Mouse (Mus musculus): ENCODE data around the gene Pprc1. TPM values are rescaled to one million over a fixed set of nuclear protein-coding genes. Genes with fewer than 3 reads are reported as not detected.

Pprc1 gene
- total and polyA plus RNA-seq, 2 experiments from 2014 or later: 10.6 to 11.3 TPM

GRCm38 (mm10) chr19:46110781-46111180, 66.1 kb downstream of the Pprc1 start:
- Histone ChIP-seq H3K4me2 (ENCODE audit: low read depth) (no peak overlapping the region), H3K36me3 (ENCODE audit: insufficient read depth) (no peaks in the 10 kb centered on the region), H3K27me3 (ENCODE audit: insufficient read depth, low read length) (no peaks in the 10 kb centered on the region), H3K9ac (no peak overlapping the region), H3K4me3 (ENCODE audit: low read depth, low read length) (no peak overlapping the region), H3K4me1 (ENCODE audit: insufficient read depth) (no peaks in the 10 kb centered on the region), H3K27ac (ENCODE audit: low read depth, low read length) (no peak overlapping the region), H3K9me3 (ENCODE audit: low read length) (no peaks in the 10 kb centered on the region)
- WGBS: 90% methylated on average over 5 of the region's 5 CpGs
- TF ChIP-seq CTCF (IDR thresholded peaks at IDR 0.05; ENCODE audit: low read depth): no peak
- ATAC-seq (no peak), DNase-seq (no peak)

- no peak overlapping the region for H3K27ac ChIP-seq (ENCODE audit: low read depth, low read length)
- ATAC-seq (no peak), DNase-seq (no peak)
- WGBS: 54% methylated on average over 4 of the region's 4 CpGs
- H3K4me3 ChIP-seq (ENCODE audit: low read depth, low read length): no peak overlapping the region
- no peak overlapping the region for H3K4me2 ChIP-seq (ENCODE audit: low read depth)
- H3K9me3 ChIP-seq (ENCODE audit: low read length): no peaks in the 10 kb centered on the region
- H3K36me3 ChIP-seq (ENCODE audit: insufficient read depth): no peaks in the 10 kb centered on the region
- no peaks in the 10 kb centered on the region for H3K27me3 ChIP-seq (ENCODE audit: insufficient read depth, low read length)
- no peak overlapping the region for H3K9ac ChIP-seq
- no peaks in the 10 kb centered on the region for H3K4me1 ChIP-seq (ENCODE audit: insufficient read depth)
- no peak for TF ChIP-seq CTCF (IDR thresholded peaks at IDR 0.05; ENCODE audit: low read depth)
These were observed 69.9 kb downstream of the Pprc1 start for GRCm38 (mm10) chr19:46114617-46115016.

GRCm38 (mm10) chr19:46119458-46119857, 74.8 kb downstream of the Pprc1 start:
- Histone ChIP-seq H3K27ac (ENCODE audit: low read depth, low read length) (no peak overlapping the region), H3K27me3 (ENCODE audit: insufficient read depth, low read length) (0 out of 2 replicates have a peak, but pooled peaks cover 3% of the 10 kb centered on the region), H3K4me2 (ENCODE audit: low read depth) (no peak overlapping the region), H3K4me1 (ENCODE audit: insufficient read depth) (no peaks in the 10 kb centered on the region), H3K9ac (no peak overlapping the region), H3K9me3 (ENCODE audit: low read length) (no peaks in the 10 kb centered on the region), H3K4me3 (ENCODE audit: low read depth, low read length) (no peak overlapping the region), H3K36me3 (ENCODE audit: insufficient read depth) (no peaks in the 10 kb centered on the region)
- TF ChIP-seq CTCF (IDR thresholded peaks at IDR 0.05; ENCODE audit: low read depth): no peak
- no peak for ATAC-seq
- 92% methylated on average over 3 of the region's 3 CpGs for WGBS
- no peak for DNase-seq

GRCm38 (mm10) chr19:46120872-46121271, 76.2 kb downstream of the Pprc1 start:
- ATAC-seq: no peak
- WGBS: 74% methylated on average over 6 of the region's 6 CpGs

More at GRCm38 (mm10) chr19:46120872-46121271, 76.2 kb downstream of the Pprc1 start:
- Histone ChIP-seq H3K4me2 (ENCODE audit: low read depth) (no peak overlapping the region), H3K27ac (ENCODE audit: low read depth, low read length) (no peak overlapping the region), H3K9ac (no peak overlapping the region), H3K4me1 (ENCODE audit: insufficient read depth) (no peaks in the 10 kb centered on the region), H3K36me3 (ENCODE audit: insufficient read depth) (no peaks in the 10 kb centered on the region), H3K27me3 (ENCODE audit: insufficient read depth, low read length) (0 out of 2 replicates have a peak, but pooled peaks cover 3% of the 10 kb centered on the region), H3K9me3 (ENCODE audit: low read length) (no peaks in the 10 kb centered on the region), H3K4me3 (ENCODE audit: low read depth, low read length) (no peak overlapping the region)
- TF ChIP-seq CTCF (IDR thresholded peaks at IDR 0.05; ENCODE audit: low read depth): no peak
- DNase-seq: no peak

Other genes starting within 250 kb of the Pprc1 start
- 30.6 and 42.8 TPM in 2 replicates for gene Kcnip2, start 228.8 kb upstream of the Pprc1 start, total RNA-seq (2014; rRNA removed)
- gene Kcnip2, start 228.8 kb upstream of the Pprc1 start, polyA plus RNA-seq (2015; fragmentation: Nextera tagmentation; extraction: Ambion mirVana): 29.4 and 30.3 TPM in 2 replicates
- gene Armh3, start 46.4 kb upstream of the Pprc1 start, total RNA-seq (2014; rRNA removed): 17.5 and 22.5 TPM in 2 replicates
- gene Armh3, start 46.4 kb upstream of the Pprc1 start, polyA plus RNA-seq (2015; fragmentation: Nextera tagmentation; extraction: Ambion mirVana): 18.7 and 20.9 TPM in 2 replicates
- 5.3 and 7.0 TPM in 2 replicates for gene Hps6, start 41.4 kb upstream of the Pprc1 start, total RNA-seq (2014; rRNA removed)
- 3.6 and 4.6 TPM in 2 replicates for gene Hps6, start 41.4 kb upstream of the Pprc1 start, polyA plus RNA-seq (2015; fragmentation: Nextera tagmentation; extraction: Ambion mirVana)
- gene Ldb1, start 328 bp downstream of the Pprc1 start, total RNA-seq (2014; rRNA removed): 140 and 162 TPM in 2 replicates
- 82.6 and 90.4 TPM in 2 replicates for gene Ldb1, start 328 bp downstream of the Pprc1 start, polyA plus RNA-seq (2015; fragmentation: Nextera tagmentation; extraction: Ambion mirVana)
- 38.0 and 51.6 TPM in 2 replicates for gene Nolc1, start 31.0 kb downstream of the Pprc1 start, total RNA-seq (2014; rRNA removed)
- gene Nolc1, start 31.0 kb downstream of the Pprc1 start, polyA plus RNA-seq (2015; fragmentation: Nextera tagmentation; extraction: Ambion mirVana): 49.7 and 67.3 TPM in 2 replicates
- not detected in 2 replicates for gene Elovl3, start 87.0 kb downstream of the Pprc1 start, total RNA-seq (2014; rRNA removed)
- 0.11 TPM in 1 of 2 replicates, not detected in the other for gene Elovl3, start 87.0 kb downstream of the Pprc1 start, polyA plus RNA-seq (2015; fragmentation: Nextera tagmentation; extraction: Ambion mirVana)
- 0.31 TPM in 1 of 2 replicates, not detected in the other for gene Pitx3, start 103.4 kb downstream of the Pprc1 start, total RNA-seq (2014; rRNA removed)
- 0.41 TPM in 1 of 2 replicates, not detected in the other for gene Pitx3, start 103.4 kb downstream of the Pprc1 start, polyA plus RNA-seq (2015; fragmentation: Nextera tagmentation; extraction: Ambion mirVana)
- 44.9 and 54.4 TPM in 2 replicates for gene Gbf1, start 107.6 kb downstream of the Pprc1 start, total RNA-seq (2014; rRNA removed)
- gene Gbf1, start 107.6 kb downstream of the Pprc1 start, polyA plus RNA-seq (2015; fragmentation: Nextera tagmentation; extraction: Ambion mirVana): 29.7 and 41.9 TPM in 2 replicates

Data from forebrain, postnatal 0 days (tissue).